Mouse (Mus musculus) layer of hippocampus, postnatal 36 days (tissue): ENCODE data around the gene Sptlc2. TPM values are rescaled to one million over a fixed set of nuclear protein-coding genes. Genes with fewer than 3 reads are reported as not detected.

Experiments
- DNase-seq, 2 experiments: peaks; one replicate each; pipeline ENCODE4 v3.0.0; 2022
- total RNA-seq, 2 experiments: library from RNA; stranded (reverse); gene quantifications; 2 replicates each; pipeline ENCODE4 v1.2.3; 2021

The Sptlc2 gene
- total RNA-seq, result 10 to 100 TPM; 29.2 to 32.8 TPM

DNA sequence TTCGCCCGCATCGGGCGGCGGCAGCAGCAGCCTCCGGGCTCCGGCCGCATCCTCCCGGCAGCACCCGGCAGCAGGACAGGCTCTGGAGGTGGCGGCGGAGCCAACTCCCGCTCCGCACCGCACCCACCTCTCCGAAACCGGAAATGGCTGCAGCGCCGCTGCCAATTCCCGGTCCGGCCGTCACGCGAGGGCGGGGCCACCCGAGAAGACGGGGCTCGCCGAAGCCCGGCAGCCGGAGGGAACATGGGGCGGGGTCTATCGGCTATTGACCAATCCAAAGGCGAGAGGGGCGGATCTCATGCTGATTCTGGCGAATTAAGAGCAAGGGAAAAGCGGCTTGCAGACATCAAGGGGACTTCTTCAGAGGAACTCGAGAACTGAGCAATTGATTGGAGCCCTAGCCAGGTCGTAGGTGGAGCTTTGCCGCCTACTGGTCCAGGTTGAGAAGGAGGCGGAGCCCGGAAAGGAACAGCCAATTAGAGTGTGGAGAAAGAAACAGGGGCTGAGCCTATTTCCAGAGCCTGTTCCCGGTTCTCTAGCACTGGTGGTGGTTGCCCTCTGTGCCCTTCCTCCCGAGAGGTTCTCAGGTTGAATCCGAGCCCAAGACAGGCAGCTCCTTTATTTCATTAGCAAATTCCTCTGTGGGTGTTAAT is at the start of gene Sptlc2:
TSS of gene Sptlc2 (minus strand) at position 234 of the 653 bp plus-strand sequence.
- DNase-seq, result peak; percentile 99

- DNase-seq, result no peak
Observed at GRCm38 (mm10) chr12:87428885-87429284, 40.7 kb upstream of the Sptlc2 start.

- no peak for DNase-seq
Observed at GRCm38 (mm10) chr12:87428295-87428694, 40.1 kb upstream of the Sptlc2 start.

- no peak for DNase-seq
Observed at GRCm38 (mm10) chr12:87426354-87427031, 38.3 kb upstream of the Sptlc2 start.

- no peak for DNase-seq
Observed at GRCm38 (mm10) chr12:87424516-87424915, 36.4 kb upstream of the Sptlc2 start.

DNA sequence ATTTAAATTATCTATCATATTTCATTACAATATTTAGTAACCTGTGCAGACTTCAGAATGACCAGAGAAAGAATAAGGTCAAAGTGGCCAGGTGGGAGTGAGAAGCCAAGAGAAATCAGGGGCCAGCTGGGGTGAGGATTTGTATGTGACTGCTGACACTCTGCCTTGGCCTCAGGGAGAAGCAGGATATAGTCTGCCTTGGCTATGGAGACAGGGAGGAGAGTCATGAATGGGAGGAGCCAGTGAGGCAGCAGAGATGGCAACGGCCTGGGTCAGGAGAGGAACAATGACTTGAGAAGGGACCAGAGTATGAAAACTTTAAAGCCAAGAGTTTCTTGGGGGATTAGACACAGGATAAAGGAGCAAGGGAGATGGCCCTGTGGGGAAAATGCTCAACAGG is 35.5 kb upstream of the Sptlc2 start:
- DNase-seq, result no peak

DNA sequence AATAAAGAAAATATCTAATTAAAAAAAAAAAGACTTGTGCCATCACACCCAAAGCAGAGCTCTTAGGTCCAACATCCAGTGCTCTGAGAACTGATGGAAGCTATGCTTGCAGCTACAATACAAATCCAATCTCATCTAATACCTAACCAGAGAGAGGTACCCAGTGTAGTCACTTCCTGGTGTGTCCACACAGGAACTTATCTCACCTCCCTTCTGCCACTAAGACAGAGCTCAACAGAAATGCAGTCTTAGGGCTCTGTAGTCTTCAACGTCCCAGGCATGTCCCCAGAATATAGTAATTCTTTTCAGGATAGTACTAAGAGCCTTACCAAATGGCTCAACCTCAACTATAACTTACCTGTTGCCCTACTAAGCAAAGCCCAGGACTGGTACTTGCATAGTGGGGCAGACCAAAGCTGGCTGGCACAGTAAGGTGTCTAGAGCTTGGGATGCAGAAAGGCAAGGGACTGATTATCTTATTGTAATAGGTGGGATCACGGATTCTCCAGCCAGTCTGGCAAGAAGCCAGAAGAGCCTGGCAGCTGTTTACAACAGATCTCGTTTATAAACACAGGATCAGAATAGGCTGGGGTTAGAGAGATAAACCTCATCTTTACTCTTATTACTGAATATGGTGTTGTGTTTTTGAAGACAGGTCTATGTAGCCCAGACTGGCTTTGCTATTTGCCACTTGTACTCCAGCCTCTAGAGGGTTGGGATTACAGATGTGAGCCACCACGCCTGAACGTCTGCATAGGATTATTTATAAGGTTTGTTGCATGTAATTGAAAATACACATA is 33.8 kb upstream of the Sptlc2 start:
- DNase-seq, result no peak

DNA sequence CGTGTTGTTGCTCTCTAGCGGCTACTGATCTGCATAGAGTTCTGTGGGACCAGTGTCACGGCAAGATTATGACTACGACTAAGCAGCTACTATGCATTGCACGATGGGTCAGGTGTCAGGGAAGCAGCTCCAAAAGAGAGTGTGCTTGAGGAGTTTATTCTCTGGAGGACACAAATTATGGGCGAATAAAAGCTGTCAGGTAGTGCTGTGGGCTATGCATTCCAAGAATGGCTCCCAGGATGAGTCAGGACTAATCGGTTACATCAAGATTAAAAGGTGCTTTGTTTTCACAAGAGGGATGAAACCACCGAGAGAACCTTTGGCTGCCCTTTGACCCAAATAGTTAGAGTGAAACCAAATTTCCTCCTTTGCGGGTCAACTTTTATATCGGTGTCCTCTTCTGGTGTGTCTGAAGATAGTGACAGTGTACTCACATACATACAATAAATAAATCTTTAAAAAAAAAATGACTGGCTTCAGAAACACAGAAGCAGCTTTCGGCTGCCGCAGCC is 31.9 kb upstream of the Sptlc2 start:
- DNase-seq, result no peak

- DNase-seq, result no peak
Observed at GRCm38 (mm10) chr12:87418921-87419320, 30.8 kb upstream of the Sptlc2 start.

GRCm38 (mm10) chr12:87416690-87417089 is 28.5 kb upstream of the Sptlc2 start:
- DNase-seq, result peak in 1 of 2 experiments; percentile 36

GRCm38 (mm10) chr12:87415358-87415757 is 27.2 kb upstream of the Sptlc2 start:
- no peak for DNase-seq

DNA sequence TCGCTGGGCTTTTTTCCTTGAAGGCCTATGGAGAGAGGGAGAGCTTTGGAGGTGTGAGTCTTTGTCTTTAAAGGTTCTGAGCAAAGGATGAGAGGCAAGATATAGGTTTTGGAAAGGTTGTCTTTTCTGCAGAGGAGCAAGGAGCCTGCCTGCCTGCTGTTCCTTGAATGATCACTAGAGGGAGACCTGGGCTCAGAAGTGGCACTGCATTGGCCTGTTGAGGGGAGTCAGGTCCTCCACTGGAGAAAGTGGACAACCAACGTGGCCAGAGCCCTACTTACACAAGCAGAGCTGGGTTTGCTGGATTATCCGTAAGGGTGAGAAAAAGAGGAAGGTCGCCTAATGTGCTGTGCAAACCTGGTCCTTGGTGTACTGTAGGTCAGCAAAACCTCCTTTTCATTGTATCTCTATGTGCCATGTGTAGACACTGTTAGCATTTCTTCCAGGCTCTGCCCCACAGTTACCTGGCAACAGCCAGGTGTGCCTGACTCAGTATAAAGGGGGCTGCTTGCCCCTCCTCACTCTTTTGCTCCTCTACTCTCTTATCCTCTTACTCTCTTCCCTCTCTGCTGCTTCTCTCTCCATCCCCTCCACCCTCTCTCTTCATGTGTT is 25.1 kb upstream of the Sptlc2 start:
- peak; percentile 48 to 61 for DNase-seq

- DNase-seq, result no peak
Observed at GRCm38 (mm10) chr12:87410999-87411398, 22.8 kb upstream of the Sptlc2 start.

DNA sequence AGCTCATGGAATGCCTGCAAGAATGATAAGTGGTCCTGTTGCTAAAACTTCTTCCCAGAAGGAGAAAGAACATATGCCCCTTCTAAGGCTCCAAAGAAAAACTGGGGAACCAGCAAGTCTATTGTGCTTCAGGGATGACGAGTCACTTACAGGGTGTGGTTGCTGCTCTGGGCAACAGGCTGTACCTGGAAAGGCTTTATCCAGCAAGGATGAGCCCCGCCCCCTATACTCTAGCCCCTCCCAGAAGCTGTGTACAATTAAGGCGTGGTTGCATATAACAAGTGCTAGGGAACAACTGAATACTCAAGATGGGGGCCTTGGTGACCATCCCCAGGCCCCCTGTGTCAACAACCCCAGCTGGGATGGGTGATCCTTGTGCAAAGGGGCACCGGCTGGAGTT is 21.0 kb upstream of the Sptlc2 start:
- no peak for DNase-seq

GRCm38 (mm10) chr12:87407869-87408605 is 19.9 kb upstream of the Sptlc2 start:
- no peak for DNase-seq

DNA sequence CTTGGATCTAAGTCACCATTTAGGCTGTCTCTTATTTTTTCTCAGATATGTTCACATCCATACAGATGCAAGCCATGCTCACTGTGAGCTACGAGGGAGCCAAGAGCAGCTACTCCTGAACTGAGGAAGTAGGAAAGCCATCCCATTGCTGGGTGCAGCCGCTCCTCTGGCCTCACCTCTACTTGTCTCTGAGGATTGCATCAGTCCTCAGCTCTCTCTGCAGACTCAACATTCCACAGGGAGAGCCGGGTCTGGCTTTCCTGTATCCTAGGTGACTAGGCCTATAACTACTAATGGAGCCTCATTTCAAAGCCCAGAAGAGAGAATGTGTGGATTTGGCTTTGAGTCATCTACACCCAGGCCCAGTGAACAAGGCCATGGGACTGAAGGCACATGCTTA is 17.6 kb upstream of the Sptlc2 start:
- no peak for DNase-seq

- no peak for DNase-seq
Observed at GRCm38 (mm10) chr12:87405165-87405564, 17.0 kb upstream of the Sptlc2 start.

DNA sequence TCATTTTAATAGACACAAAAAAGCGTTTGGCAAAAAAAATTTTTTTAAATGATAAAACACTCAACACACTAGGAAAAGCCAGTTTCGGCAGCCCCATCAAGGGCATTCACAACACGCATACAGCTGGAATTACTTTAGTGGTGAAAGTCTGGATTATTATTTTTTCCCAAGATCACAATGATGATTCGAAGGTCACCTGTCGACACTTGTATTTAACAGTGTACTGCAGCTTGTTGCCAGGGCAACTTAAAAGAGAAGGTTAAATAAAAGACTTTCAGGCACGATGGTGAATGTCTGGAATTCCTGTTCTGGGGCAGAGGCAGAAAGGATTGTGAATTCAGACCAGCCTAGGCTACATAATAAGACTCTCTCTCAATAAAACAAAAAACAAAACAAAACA is 13.7 kb upstream of the Sptlc2 start:
- no peak for DNase-seq

GRCm38 (mm10) chr12:87399119-87399819 is 11.1 kb upstream of the Sptlc2 start:
- no peak for DNase-seq

DNA sequence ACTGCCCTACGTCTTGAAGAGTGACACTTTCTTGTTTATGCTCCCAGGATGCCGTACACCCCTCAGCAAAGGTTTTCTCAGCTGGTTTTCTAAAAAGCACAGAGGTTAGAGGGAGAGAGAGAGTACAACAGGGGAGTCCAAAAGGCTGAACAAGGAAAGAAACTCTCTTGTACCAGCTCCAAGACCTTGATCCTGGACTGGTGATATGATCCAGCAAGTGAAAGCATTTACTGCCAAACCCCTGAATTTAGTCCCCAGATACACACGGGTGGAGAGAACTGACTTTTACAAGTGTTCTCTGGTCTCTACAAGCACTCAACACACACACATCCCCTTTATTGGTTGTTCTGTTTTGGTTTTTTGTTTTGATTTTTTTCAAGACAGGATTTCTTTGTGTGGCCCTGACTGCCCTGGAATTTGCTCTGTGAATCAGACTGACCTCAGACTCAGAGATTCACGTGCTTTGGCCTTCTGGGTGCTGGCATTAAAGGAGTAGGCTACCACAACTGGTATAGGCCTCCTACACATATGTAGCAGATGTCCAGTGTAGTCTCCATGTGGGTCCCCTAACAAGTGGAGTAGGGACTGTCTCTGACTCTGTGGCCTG is 9.8 kb upstream of the Sptlc2 start:
- no peak for DNase-seq

DNA sequence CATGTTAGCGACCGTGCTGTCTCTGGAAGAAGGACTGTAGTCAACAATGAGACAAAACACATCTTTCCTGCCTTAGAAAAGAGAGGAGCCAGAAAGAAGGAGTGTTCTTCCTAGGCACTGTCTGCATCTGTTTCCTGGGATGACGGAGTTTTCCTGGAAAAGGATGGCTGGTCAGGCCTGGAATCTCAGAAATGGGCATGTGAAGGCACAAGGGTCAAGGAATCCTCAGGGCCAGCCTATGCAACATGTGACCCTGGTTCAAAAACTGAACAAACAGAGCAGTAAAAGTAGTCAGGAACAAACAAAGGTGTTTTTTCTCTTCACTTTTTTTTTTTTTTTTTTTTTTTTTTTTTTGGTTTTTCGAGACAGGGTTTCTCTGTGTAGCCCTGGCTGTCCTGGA is 9.0 kb upstream of the Sptlc2 start:
- no peak for DNase-seq
